Mouse (Mus musculus): ENCODE results near the gene Ric1.

GRCm38 (mm10) chr19:29487326-29488072 is 34.6 kb upstream of the Ric1 start:
- TF ChIP-seq GATA1 (IDR thresholded peaks at IDR 0.05; ENCODE audit: borderline replicate concordance, low read length) (no peak), FLI1 (IDR thresholded peaks at IDR 0.05; ENCODE audit: low read length) (no peak)
